Mouse (Mus musculus) MEL (cell line): Measurements from ENCODE around the gene Dclk3. TPM values are rescaled to one million over a fixed set of nuclear protein-coding genes. Genes with fewer than 3 reads are reported as not detected.

ENCODE experiments used
- DNase-seq: peaks from one replicate; pipeline ENCODE4 v3.0.0; 2011; ENCODE audit warnings: low read depth, low spot score
- H3K27ac ChIP-seq: 2 replicates; pipeline ENCODE4 v1.5.1; 2012; ENCODE audit warnings: low read depth, mild to moderate bottlenecking, control low read depth, low read length, moderate library complexity; ENCODE audit not compliant: control insufficient read depth
- H3K27me3 ChIP-seq, 2 experiments: fragments of 150-350 bp in 1 of 2; sonication (generic) in 1 of 2; 2 replicates each; pipeline ENCODE4 v1.6.1; 2012; ENCODE audit warnings: low read length in 2 of 2, mild to moderate bottlenecking in 2 of 2, improper control_type of control experiment in 1 of 2, moderate library complexity in 1 of 2; ENCODE audit not compliant: insufficient read depth in 2 of 2, control insufficient read depth in 1 of 2
- H3K36me3 ChIP-seq, 2 experiments: 2 replicates each; pipeline ENCODE4 v1.6.1; 2012 to 2014; ENCODE audit warnings: low read length in 2 of 2, improper control_type of control experiment in 1 of 2, inconsistent platforms in 1 of 2, mild to moderate bottlenecking in 1 of 2; ENCODE audit not compliant: insufficient read depth in 2 of 2, control insufficient read depth in 1 of 2
- H3K4me1 ChIP-seq, 2 experiments: fragments of 150-350 bp in 1 of 2; sonication (generic) in 1 of 2; 2 replicates each; pipeline ENCODE4 v1.6.1; 2012; ENCODE audit warnings: low read length in 2 of 2, improper control_type of control experiment in 1 of 2, mild to moderate bottlenecking in 1 of 2; ENCODE audit not compliant: insufficient read depth in 2 of 2, control insufficient read depth in 1 of 2
- H3K4me3 ChIP-seq, 2 experiments: fragments of 150-350 bp in 1 of 2; sonication (generic) in 1 of 2; 2 replicates each; pipeline ENCODE4 v1.5.1; 2012; ENCODE audit warnings: low read depth in 2 of 2, low read length in 2 of 2, mild to moderate bottlenecking in 2 of 2, moderate library complexity in 2 of 2, control low read depth in 1 of 2, improper control_type of control experiment in 1 of 2; ENCODE audit not compliant: control insufficient read depth in 1 of 2, insufficient read depth in 1 of 2
- H3K79me2 ChIP-seq: 2 replicates; pipeline ENCODE4 v1.6.1; 2012; ENCODE audit warnings: mild to moderate bottlenecking, low read length, moderate library complexity; ENCODE audit not compliant: control insufficient read depth, poor library complexity, insufficient read depth
- H3K9ac ChIP-seq: 2 replicates; pipeline ENCODE4 v1.6.1; 2012; ENCODE audit warnings: low read depth, mild to moderate bottlenecking, control low read depth, low read length, moderate library complexity; ENCODE audit not compliant: control insufficient read depth, poor library complexity, severe bottlenecking
- H3K9me3 ChIP-seq: fragments of 150-350 bp; sonication (generic); replicated peaks from 2 replicates; pipeline ENCODE4 v1.6.1; 2012; ENCODE audit warnings: mild to moderate bottlenecking, low read length, improper control_type of control experiment, moderate library complexity; ENCODE audit not compliant: insufficient read depth
- BHLHE40 ChIP-seq: IDR thresholded peaks from 2 replicates; pipeline ENCODE4 v1.6.1; 2012; ENCODE audit warnings: low read depth, mild to moderate bottlenecking, inconsistent platforms, low read length, improper control_type of control experiment, borderline replicate concordance
- CHD1 ChIP-seq: IDR thresholded peaks from 2 replicates; pipeline ENCODE4 v1.6.1; 2012; ENCODE audit warnings: low read depth, mild to moderate bottlenecking, inconsistent platforms, low read length, improper control_type of control experiment
- CTCF ChIP-seq, 3 experiments: IDR thresholded peaks in 2 of 3; conservative IDR thresholded peaks in 1 of 3; 2 replicates each; pipeline ENCODE4 v1.5.1; 2011 to 2012; ENCODE audit warnings: low read length in 3 of 3, low read depth in 2 of 3, mild to moderate bottlenecking in 2 of 3, improper control_type of control experiment in 1 of 3, inconsistent platforms in 1 of 3, mixed read lengths in 1 of 3, moderate library complexity in 1 of 3; ENCODE audit not compliant: control insufficient read depth in 1 of 3, insufficient read depth in 1 of 3, poor library complexity in 1 of 3, severe bottlenecking in 1 of 3
- ELF1 ChIP-seq: IDR thresholded peaks from 2 replicates; pipeline ENCODE4 v1.6.1; 2014; ENCODE audit warnings: low read depth, mild to moderate bottlenecking, inconsistent platforms, low read length, improper control_type of control experiment, moderate library complexity
- ETS1 ChIP-seq: IDR thresholded peaks from 2 replicates; pipeline ENCODE4 v1.6.1; 2012; ENCODE audit warnings: low read depth, mild to moderate bottlenecking, inconsistent platforms, low read length, improper control_type of control experiment, moderate library complexity
- HCFC1 ChIP-seq: IDR thresholded peaks from 2 replicates; pipeline ENCODE4 v1.6.1; 2012; ENCODE audit warnings: low read depth, mild to moderate bottlenecking, inconsistent platforms, low read length, improper control_type of control experiment, moderate library complexity
- KAT2A ChIP-seq: conservative IDR thresholded peaks from 2 replicates; pipeline ENCODE4 v1.6.1; 2012; ENCODE audit warnings: low read depth, low read length, improper control_type of control experiment, inconsistent platforms
- MAX ChIP-seq: IDR thresholded peaks from 2 replicates; pipeline ENCODE4 v1.6.1; 2011; ENCODE audit warnings: low read length, improper control_type of control experiment
- MXI1 ChIP-seq: IDR thresholded peaks from 2 replicates; pipeline ENCODE4 v1.6.1; 2011; ENCODE audit warnings: mild to moderate bottlenecking, low read depth, low read length, improper control_type of control experiment
- MYB ChIP-seq: IDR thresholded peaks from 2 replicates; pipeline ENCODE4 v1.6.1; 2011; ENCODE audit warnings: mild to moderate bottlenecking, low read depth, low read length, improper control_type of control experiment
- NRF1 ChIP-seq: IDR thresholded peaks from 2 replicates; pipeline ENCODE4 v1.6.1; 2014; ENCODE audit warnings: low read depth, mild to moderate bottlenecking, inconsistent platforms, low read length, improper control_type of control experiment, moderate library complexity; ENCODE audit not compliant: poor library complexity, insufficient read depth, severe bottlenecking
- POLR2AphosphoS2 ChIP-seq: IDR thresholded peaks from 2 replicates; pipeline ENCODE4 v1.6.1; 2011; ENCODE audit warnings: low read length, improper control_type of control experiment
- POLR2AphosphoS5 ChIP-seq: IDR thresholded peaks from 2 replicates; pipeline ENCODE4 v1.6.1; 2012; ENCODE audit warnings: low read depth, borderline replicate concordance, mild to moderate bottlenecking, inconsistent platforms, low read length, moderate library complexity, mixed read lengths
- RAD21 ChIP-seq: IDR thresholded peaks from 2 replicates; pipeline ENCODE4 v1.6.1; 2011; ENCODE audit warnings: mild to moderate bottlenecking, low read depth, low read length, improper control_type of control experiment
- RCOR1 ChIP-seq: IDR thresholded peaks from 2 replicates; pipeline ENCODE4 v1.6.1; 2012; ENCODE audit warnings: low read depth, mild to moderate bottlenecking, inconsistent platforms, low read length, improper control_type of control experiment
- SIN3A ChIP-seq: IDR thresholded peaks from 2 replicates; pipeline ENCODE4 v1.6.1; 2012; ENCODE audit warnings: low read length, improper control_type of control experiment, inconsistent platforms
- SMC3 ChIP-seq: IDR thresholded peaks from 2 replicates; pipeline ENCODE4 v1.6.1; 2011; ENCODE audit warnings: low read depth, low read length, improper control_type of control experiment
- TCF12 ChIP-seq: IDR thresholded peaks from 2 replicates; pipeline ENCODE4 v1.6.1; 2014; ENCODE audit warnings: low read depth, mild to moderate bottlenecking, inconsistent platforms, low read length, improper control_type of control experiment, moderate library complexity
- UBTF ChIP-seq: IDR thresholded peaks from 2 replicates; pipeline ENCODE4 v1.6.1; 2012; ENCODE audit warnings: low read depth, mild to moderate bottlenecking, inconsistent platforms, low read length, improper control_type of control experiment, moderate library complexity, borderline replicate concordance; ENCODE audit not compliant: insufficient read depth
- USF1 ChIP-seq: IDR thresholded peaks from 2 replicates; pipeline ENCODE4 v1.6.1; 2014; ENCODE audit warnings: low read depth, mild to moderate bottlenecking, inconsistent platforms, low read length, improper control_type of control experiment, moderate library complexity
- USF2 ChIP-seq, 2 experiments: IDR thresholded peaks; 2 replicates each; pipeline ENCODE4 v1.6.1; 2011 to 2012; ENCODE audit warnings: improper control_type of control experiment in 2 of 2, low read length in 2 of 2, borderline replicate concordance in 1 of 2, inconsistent platforms in 1 of 2, low read depth in 1 of 2, mild to moderate bottlenecking in 1 of 2; ENCODE audit not compliant: insufficient read depth in 1 of 2
- ZC3H11A ChIP-seq: IDR thresholded peaks from 2 replicates; pipeline ENCODE4 v1.6.1; 2012; ENCODE audit warnings: low read depth, mild to moderate bottlenecking, inconsistent platforms, low read length, improper control_type of control experiment
- ZKSCAN1 ChIP-seq: IDR thresholded peaks from 2 replicates; pipeline ENCODE4 v1.6.1; 2012; ENCODE audit warnings: low read depth, mild to moderate bottlenecking, inconsistent platforms, low read length, improper control_type of control experiment, moderate library complexity
- ZMIZ1 ChIP-seq: IDR thresholded peaks from 2 replicates; pipeline ENCODE4 v1.6.1; 2012; ENCODE audit warnings: low read depth, mild to moderate bottlenecking, inconsistent platforms, low read length, improper control_type of control experiment, moderate library complexity
- polyA plus RNA-seq, 2 experiments: library from polyadenylated mRNA; stranded (reverse) in 1 of 2; unstranded in 1 of 2; fragments of >175 nt in 1 of 2; fragments of >200 nt in 1 of 2; gene quantifications; 2 replicates each; pipeline versions ENCODE4 v1.2.1 to v1.2.4; 2012; ENCODE audit warnings: low replicate concordance in 2 of 2, low read depth in 1 of 2; ENCODE audit not compliant: insufficient read length in 2 of 2, insufficient read depth in 1 of 2, missing spikeins in 1 of 2
- total RNA-seq: library from RNA; depleted of rRNA; stranded (reverse); fragments of 300-350 nt; gene quantifications from 2 replicates; pipeline ENCODE4 v1.2.3, GENCODE M21; 2012

Gene Dclk3
- total and polyA plus RNA-seq, 3 experiments: not detected

DNA sequence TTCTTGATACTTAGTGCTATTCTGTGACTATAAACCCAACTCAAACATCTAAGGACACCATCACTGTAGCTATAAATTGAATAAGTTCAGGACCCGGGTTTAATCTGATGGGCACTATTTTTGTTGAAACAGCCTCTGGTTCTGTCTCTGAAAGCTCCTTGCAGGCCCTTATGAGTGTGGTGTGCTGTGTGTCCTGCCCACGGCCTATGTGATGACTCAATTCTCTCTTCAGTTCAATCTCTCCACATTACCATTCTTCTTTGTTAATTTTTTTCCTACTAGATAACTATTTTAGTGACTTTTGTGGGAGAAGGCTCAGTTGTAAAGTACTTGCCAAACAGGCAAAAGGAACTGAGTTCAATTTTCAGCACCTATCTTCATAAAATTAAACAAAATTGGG lies 7.3 kb downstream of the Dclk3 start:
- H3K27ac ChIP-seq: no peak overlapping the region
- no peak for DNase-seq
- TF ChIP-seq MXI1 (no peak), ZKSCAN1 (no peak), BHLHE40 (no peak), RCOR1 (no peak), POLR2AphosphoS2 (no peak), SMC3 (no peak), RAD21 (no peak), MYB (no peak), NRF1 (no peak), CHD1 (no peak), MAX (no peak)
- TF ChIP-seq, all 39 proteins: peak for 0
- no peak overlapping the region for H3K4me3 ChIP-seq
- no peaks in the 10 kb centered on the region for H3K36me3 ChIP-seq
- no peak overlapping the region for H3K9ac ChIP-seq
- no peaks in the 10 kb centered on the region for H3K9me3 ChIP-seq
- no peaks in the 10 kb centered on the region for H3K27me3 ChIP-seq
- H3K79me2 ChIP-seq: no peaks in the 10 kb centered on the region
- H3K4me1 ChIP-seq: no peaks in the 10 kb centered on the region

DNA sequence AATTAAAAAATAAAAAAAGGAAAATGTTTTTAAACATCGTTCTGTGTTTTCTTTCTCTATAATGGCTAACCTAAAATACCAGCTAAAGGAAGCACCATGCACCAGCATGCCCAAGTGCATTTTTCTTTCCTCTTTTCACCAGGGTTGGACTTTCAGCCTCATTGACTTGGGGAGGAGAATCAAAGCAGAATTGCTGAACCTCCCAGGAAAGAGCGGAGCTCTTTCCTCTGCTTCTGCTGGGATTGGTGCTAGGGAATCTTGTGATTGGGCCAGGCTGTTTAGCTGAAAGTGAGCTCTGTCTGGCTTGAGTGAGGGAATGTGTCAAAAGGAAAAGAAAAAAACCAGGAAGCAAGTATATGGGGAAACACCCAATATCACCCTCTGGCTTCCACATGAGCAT lies 10.1 kb downstream of the Dclk3 start:
- Histone ChIP-seq H3K9ac (no peak overlapping the region), H3K36me3 (no peaks in the 10 kb centered on the region), H3K27me3 (no peaks in the 10 kb centered on the region), H3K4me1 (no peaks in the 10 kb centered on the region), H3K9me3 (no peaks in the 10 kb centered on the region), H3K4me3 (no peak overlapping the region), H3K27ac (no peak overlapping the region), H3K79me2 (no peaks in the 10 kb centered on the region)
- TF ChIP-seq UBTF (no peak), POLR2AphosphoS5 (no peak), RAD21 (no peak), MYB (no peak), USF2 (IDR thresholded peaks at IDR 0.05; ENCODE audit: borderline replicate concordance in 1 of 2, insufficient read depth in 1 of 2, low read depth in 1 of 2, low read length in 2 of 2) (no peak), KAT2A (no peak), ZC3H11A (no peak), SIN3A (no peak), HCFC1 (no peak), POLR2AphosphoS2 (no peak), ELF1 (no peak), TCF12 (no peak), ETS1 (no peak), ZMIZ1 (no peak), CTCF (IDR thresholded peaks at IDR 0.05 in 2 of 3, conservative IDR thresholded peaks at IDR 0.05 in 1 of 3; ENCODE audit: control insufficient read depth in 1 of 3, insufficient read depth in 1 of 3, low read depth in 2 of 3, low read length in 3 of 3, poor library complexity in 1 of 3, severe bottlenecking in 1 of 3) (no peak), MAX (no peak), USF1 (no peak)
- no peak for DNase-seq
